Mouse (Mus musculus): Measurements from ENCODE around the gene Zbtb49.

Zbtb49 gene
- long read RNA-seq, experiment 1, partial matches to known transcripts, result 1 of 6 reads
- long read RNA-seq, experiment 1, other reads (novel, unspliced or antisense), result 2 of 6 reads
- long read RNA-seq, experiment 2, partial matches to known transcripts, result 0 of 1 reads
- long read RNA-seq, experiment 2, other reads (novel, unspliced or antisense), result 0 of 1 reads

GRCm38 (mm10) chr5:38220328-38220912, at the start of gene Zbtb49, which contains the start of gene Lyar:
TSS of gene Zbtb49 (minus strand) at chr5:38220457.
TSS of gene Lyar (plus strand) at chr5:38220470.
- intact Hi-C loops (cut with DNase I), result no loop called here

- intact Hi-C loops (cut with DNase I), result no loop called here
These were observed 39.9 kb upstream of the Zbtb49 start, which contains the start of gene Tmem128 for GRCm38 (mm10) chr5:38260107-38260682. TSS of gene Tmem128 (plus strand) at chr5:38260185.

- intact Hi-C loops (cut with DNase I), result no loop called here
These were observed 39.3 kb upstream of the Zbtb49 start for GRCm38 (mm10) chr5:38259455-38260106.

- intact Hi-C loops (cut with DNase I), result no loop called here
These were observed 38.5 kb upstream of the Zbtb49 start for GRCm38 (mm10) chr5:38258773-38259146.

GRCm38 (mm10) chr5:38258034-38258772, 37.9 kb upstream of the Zbtb49 start:
- intact Hi-C loops (cut with DNase I), result no loop called here

GRCm38 (mm10) chr5:38256551-38256950, 36.3 kb upstream of the Zbtb49 start:
- intact Hi-C loops (cut with DNase I), result no loop called here

GRCm38 (mm10) chr5:38255644-38256043, 35.4 kb upstream of the Zbtb49 start:
- intact Hi-C loops (cut with DNase I), result no loop called here

- intact Hi-C loops (cut with DNase I), result no loop called here
These were observed 34.9 kb upstream of the Zbtb49 start for GRCm38 (mm10) chr5:38255195-38255594.

GRCm38 (mm10) chr5:38241966-38242365, 21.7 kb upstream of the Zbtb49 start:
- intact Hi-C loops (cut with DNase I), result no loop called here

GRCm38 (mm10) chr5:38241473-38241834, 21.2 kb upstream of the Zbtb49 start:
- intact Hi-C loops (cut with DNase I), result no loop called here

- intact Hi-C loops (cut with DNase I), result no loop called here
These were observed 20.6 kb upstream of the Zbtb49 start for GRCm38 (mm10) chr5:38240727-38241472.

GRCm38 (mm10) chr5:38236627-38237026, 16.4 kb upstream of the Zbtb49 start:
- intact Hi-C loops (cut with DNase I), result no loop called here

GRCm38 (mm10) chr5:38235422-38235821, 15.2 kb upstream of the Zbtb49 start:
- intact Hi-C loops (cut with DNase I), result no loop called here

GRCm38 (mm10) chr5:38219771-38220307, 418 bp downstream of the Zbtb49 start:
- intact Hi-C loops (cut with DNase I), result no loop called here

GRCm38 (mm10) chr5:38213009-38213408, 7.2 kb downstream of the Zbtb49 start:
- intact Hi-C loops (cut with DNase I), result no loop called here

GRCm38 (mm10) chr5:38211691-38212090, 8.6 kb downstream of the Zbtb49 start:
- intact Hi-C loops (cut with DNase I), result no loop called here

GRCm38 (mm10) chr5:38208985-38209384, 11.3 kb downstream of the Zbtb49 start:
- intact Hi-C loops (cut with DNase I), result no loop called here

GRCm38 (mm10) chr5:38205303-38205726, 14.9 kb downstream of the Zbtb49 start:
- intact Hi-C loops (cut with DNase I), result no loop called here

- intact Hi-C loops (cut with DNase I), result loop anchor here (5.0 kb wide), 1 partner anchor 382 kb away; no protein-coding TSS in a partner anchor
These were observed 20.6 kb downstream of the Zbtb49 start for GRCm38 (mm10) chr5:38199686-38200085.

- intact Hi-C loops (cut with DNase I), result loop anchor here (2.0 to 5.0 kb wide), 2 partner anchors 101 to 380 kb away; no protein-coding TSS in a partner anchor
These were observed 22.8 kb downstream of the Zbtb49 start for GRCm38 (mm10) chr5:38197482-38197823.
